Mouse (Mus musculus): ENCODE results near the gene Gm37240. TPM values are rescaled to one million over a fixed set of nuclear protein-coding genes. Genes with fewer than 3 reads are reported as not detected.

Gene Gm37240
- polyA plus RNA-seq, 1 experiment from 2014 or later, result 0.43 TPM

GRCm38 (mm10) chr3:84524952-84525351 is 1362.4 kb downstream of the Gm37240 start:
- no peak overlapping the region for H3K9ac ChIP-seq (ENCODE audit: low read length)
- H3K9me3 ChIP-seq (ENCODE audit: control insufficient read depth, low read length), result no peaks in the 10 kb centered on the region
- H3K27me3 ChIP-seq (ENCODE audit: control insufficient read depth, insufficient read depth, low read length), result no peaks in the 10 kb centered on the region
- WGBS, result 82% methylated on average over 1 of the region's 1 CpGs
- H3K27ac ChIP-seq (ENCODE audit: low read depth, low read length), result no peak overlapping the region
- H3K4me2 ChIP-seq (ENCODE audit: low read depth, low read length, severe bottlenecking), result no peak overlapping the region
- H3K4me1 ChIP-seq (replicated peaks; ENCODE audit: control insufficient read depth, insufficient read depth, low read length), result no peaks in the 10 kb centered on the region
- H3K36me3 ChIP-seq (ENCODE audit: control insufficient read depth, insufficient read depth, low read length), result no peaks in the 10 kb centered on the region
- no peak for ATAC-seq (replicated peaks; ENCODE audit: low FRiP score)
- H3K4me3 ChIP-seq (ENCODE audit: low read depth, low read length), result no peak overlapping the region
- no peak for DNase-seq (ENCODE audit: low spot score)

DNA sequence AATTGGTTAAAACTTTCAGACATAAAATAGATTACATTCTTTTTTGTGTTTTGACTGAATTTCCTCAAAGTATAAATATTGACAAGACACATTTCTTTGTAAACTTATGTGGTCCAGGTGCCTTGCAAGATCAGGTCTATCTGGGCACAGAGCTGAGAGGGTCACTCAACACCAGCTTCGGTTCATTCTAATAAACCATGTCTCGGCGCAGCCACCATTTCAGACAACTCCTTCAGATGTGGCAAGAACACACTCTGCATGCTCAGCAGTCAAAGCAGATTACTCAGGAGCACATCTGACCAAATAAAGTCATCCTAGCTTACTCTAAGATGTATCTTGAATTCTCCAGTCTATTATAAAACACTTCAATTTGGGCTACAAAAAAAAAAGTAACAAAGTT is 1371.2 kb downstream of the Gm37240 start:
- H3K4me3 ChIP-seq (ENCODE audit: low read depth, low read length), result no peak overlapping the region
- WGBS, result 93% methylated on average over 3 of the region's 3 CpGs
- no peaks in the 10 kb centered on the region for H3K4me1 ChIP-seq (replicated peaks; ENCODE audit: control insufficient read depth, insufficient read depth, low read length)
- H3K27me3 ChIP-seq (ENCODE audit: control insufficient read depth, insufficient read depth, low read length), result no peaks in the 10 kb centered on the region
- ATAC-seq (replicated peaks; ENCODE audit: low FRiP score), result no peak
- no peak for DNase-seq (ENCODE audit: low spot score)
- H3K4me2 ChIP-seq (ENCODE audit: low read depth, low read length, severe bottlenecking), result no peak overlapping the region
- no peaks in the 10 kb centered on the region for H3K9me3 ChIP-seq (ENCODE audit: control insufficient read depth, low read length)
- H3K27ac ChIP-seq (ENCODE audit: low read depth, low read length), result no peak overlapping the region
- H3K36me3 ChIP-seq (ENCODE audit: control insufficient read depth, insufficient read depth, low read length), result no peaks in the 10 kb centered on the region
- no peak overlapping the region for H3K9ac ChIP-seq (ENCODE audit: low read length)

DNA sequence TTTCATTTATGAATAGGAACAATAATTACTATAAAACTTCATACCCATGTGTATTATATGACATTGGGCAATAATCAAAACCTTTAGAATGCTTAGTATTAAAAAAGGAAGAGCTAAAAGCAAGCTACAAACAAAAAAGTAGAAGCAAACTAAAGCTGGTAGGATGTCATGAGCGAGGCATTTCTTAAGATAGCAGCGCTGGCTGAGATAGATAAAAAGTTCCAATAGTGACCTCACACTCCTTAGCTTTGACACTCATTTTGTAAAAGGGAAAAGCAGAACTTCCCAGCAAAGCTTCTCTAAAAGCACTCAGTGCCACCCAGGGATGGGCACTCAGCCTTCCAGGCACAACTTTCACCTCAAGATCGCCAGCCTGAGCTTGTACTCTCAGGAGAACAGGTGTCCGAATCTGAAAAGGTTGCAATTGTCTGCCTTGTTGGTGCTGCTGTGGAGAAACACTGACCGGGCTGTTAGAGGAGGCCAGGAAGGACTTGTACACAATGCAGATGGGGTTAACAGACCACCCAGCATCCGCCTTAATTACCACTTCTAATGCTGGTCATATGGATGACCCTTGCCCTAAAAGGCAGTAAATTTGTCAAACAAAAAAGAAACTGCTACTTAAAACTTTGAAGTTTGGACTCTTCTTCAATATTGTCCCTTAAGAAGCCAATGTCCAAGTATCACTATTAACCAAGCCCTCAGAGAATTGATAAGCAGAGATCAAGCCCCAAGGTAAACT is 1374.4 kb downstream of the Gm37240 start:
- WGBS, result 56% methylated on average over 6 of the region's 6 CpGs
- Histone ChIP-seq H3K9me3 (ENCODE audit: control insufficient read depth, low read length) (no peaks in the 10 kb centered on the region), H3K27ac (ENCODE audit: low read depth, low read length) (no peak overlapping the region), H3K4me3 (ENCODE audit: low read depth, low read length) (no peak overlapping the region), H3K4me2 (ENCODE audit: low read depth, low read length, severe bottlenecking) (no peak overlapping the region), H3K36me3 (ENCODE audit: control insufficient read depth, insufficient read depth, low read length) (no peaks in the 10 kb centered on the region), H3K9ac (ENCODE audit: low read length) (no peak overlapping the region), H3K4me1 (replicated peaks; ENCODE audit: control insufficient read depth, insufficient read depth, low read length) (no peaks in the 10 kb centered on the region), H3K27me3 (ENCODE audit: control insufficient read depth, insufficient read depth, low read length) (no peaks in the 10 kb centered on the region)
- no peak for DNase-seq (ENCODE audit: low spot score)
- ATAC-seq (replicated peaks; ENCODE audit: low FRiP score), result no peak

GRCm38 (mm10) chr3:84505193-84505592 is 1382.1 kb downstream of the Gm37240 start:
- Histone ChIP-seq H3K4me3 (ENCODE audit: low read depth, low read length) (no peak overlapping the region), H3K9ac (ENCODE audit: low read length) (no peak overlapping the region), H3K27me3 (ENCODE audit: control insufficient read depth, insufficient read depth, low read length) (no peaks in the 10 kb centered on the region), H3K27ac (ENCODE audit: low read depth, low read length) (no peak overlapping the region), H3K36me3 (ENCODE audit: control insufficient read depth, insufficient read depth, low read length) (no peaks in the 10 kb centered on the region), H3K4me1 (replicated peaks; ENCODE audit: control insufficient read depth, insufficient read depth, low read length) (no peaks in the 10 kb centered on the region), H3K4me2 (ENCODE audit: low read depth, low read length, severe bottlenecking) (no peak overlapping the region), H3K9me3 (ENCODE audit: control insufficient read depth, low read length) (no peaks in the 10 kb centered on the region)
- 86% methylated on average over 4 of the region's 4 CpGs for WGBS
- DNase-seq (ENCODE audit: low spot score), result no peak
- no peak for ATAC-seq (replicated peaks; ENCODE audit: low FRiP score)

GRCm38 (mm10) chr3:84504291-84504690 is 1383.0 kb downstream of the Gm37240 start:
- no peaks in the 10 kb centered on the region for H3K4me1 ChIP-seq (replicated peaks; ENCODE audit: control insufficient read depth, insufficient read depth, low read length)
- H3K4me3 ChIP-seq (ENCODE audit: low read depth, low read length), result no peak overlapping the region
- H3K27ac ChIP-seq (ENCODE audit: low read depth, low read length), result no peak overlapping the region
- ATAC-seq (replicated peaks; ENCODE audit: low FRiP score), result no peak
- H3K4me2 ChIP-seq (ENCODE audit: low read depth, low read length, severe bottlenecking), result no peak overlapping the region
- no peaks in the 10 kb centered on the region for H3K9me3 ChIP-seq (ENCODE audit: control insufficient read depth, low read length)
- H3K27me3 ChIP-seq (ENCODE audit: control insufficient read depth, insufficient read depth, low read length), result no peaks in the 10 kb centered on the region
- DNase-seq (ENCODE audit: low spot score), result no peak
- H3K36me3 ChIP-seq (ENCODE audit: control insufficient read depth, insufficient read depth, low read length), result no peaks in the 10 kb centered on the region
- WGBS, result 90% methylated on average over 8 of the region's 8 CpGs
- no peak overlapping the region for H3K9ac ChIP-seq (ENCODE audit: low read length)

GRCm38 (mm10) chr3:84502101-84502500 is 1385.2 kb downstream of the Gm37240 start:
- Histone ChIP-seq H3K4me3 (ENCODE audit: low read depth, low read length) (no peak overlapping the region), H3K27ac (ENCODE audit: low read depth, low read length) (no peak overlapping the region), H3K4me2 (ENCODE audit: low read depth, low read length, severe bottlenecking) (no peak overlapping the region), H3K9me3 (ENCODE audit: control insufficient read depth, low read length) (no peaks in the 10 kb centered on the region), H3K36me3 (ENCODE audit: control insufficient read depth, insufficient read depth, low read length) (no peaks in the 10 kb centered on the region), H3K27me3 (ENCODE audit: control insufficient read depth, insufficient read depth, low read length) (no peaks in the 10 kb centered on the region), H3K4me1 (replicated peaks; ENCODE audit: control insufficient read depth, insufficient read depth, low read length) (no peaks in the 10 kb centered on the region), H3K9ac (ENCODE audit: low read length) (no peak overlapping the region)
- WGBS, result 74% methylated on average over 2 of the region's 2 CpGs
- ATAC-seq (replicated peaks; ENCODE audit: low FRiP score) (no peak), DNase-seq (ENCODE audit: low spot score) (no peak)

- Histone ChIP-seq H3K27me3 (ENCODE audit: control insufficient read depth, insufficient read depth, low read length) (no peaks in the 10 kb centered on the region), H3K36me3 (ENCODE audit: control insufficient read depth, insufficient read depth, low read length) (no peaks in the 10 kb centered on the region), H3K4me3 (ENCODE audit: low read depth, low read length) (no peak overlapping the region), H3K4me2 (ENCODE audit: low read depth, low read length, severe bottlenecking) (no peak overlapping the region), H3K4me1 (replicated peaks; ENCODE audit: control insufficient read depth, insufficient read depth, low read length) (no peaks in the 10 kb centered on the region), H3K27ac (ENCODE audit: low read depth, low read length) (no peak overlapping the region), H3K9me3 (ENCODE audit: control insufficient read depth, low read length) (no peaks in the 10 kb centered on the region), H3K9ac (ENCODE audit: low read length) (no peak overlapping the region)
- ATAC-seq (replicated peaks; ENCODE audit: low FRiP score) (no peak), DNase-seq (ENCODE audit: low spot score) (no peak)
- 76% methylated on average over 10 of the region's 10 CpGs for WGBS
These were observed 1386.8 kb downstream of the Gm37240 start for GRCm38 (mm10) chr3:84500491-84500890.

- Histone ChIP-seq H3K4me1 (replicated peaks; ENCODE audit: control insufficient read depth, insufficient read depth, low read length) (no peaks in the 10 kb centered on the region), H3K27ac (ENCODE audit: low read depth, low read length) (no peak overlapping the region), H3K9ac (ENCODE audit: low read length) (no peak overlapping the region), H3K27me3 (ENCODE audit: control insufficient read depth, insufficient read depth, low read length) (no peaks in the 10 kb centered on the region), H3K9me3 (ENCODE audit: control insufficient read depth, low read length) (no peaks in the 10 kb centered on the region), H3K4me3 (ENCODE audit: low read depth, low read length) (no peak overlapping the region), H3K36me3 (ENCODE audit: control insufficient read depth, insufficient read depth, low read length) (no peaks in the 10 kb centered on the region), H3K4me2 (ENCODE audit: low read depth, low read length, severe bottlenecking) (no peak overlapping the region)
- ATAC-seq (replicated peaks; ENCODE audit: low FRiP score) (no peak), DNase-seq (ENCODE audit: low spot score) (no peak)
- 83% methylated on average over 11 of the region's 11 CpGs for WGBS
These were observed 1389.6 kb downstream of the Gm37240 start for GRCm38 (mm10) chr3:84497718-84498117.

GRCm38 (mm10) chr3:84492657-84493056 is 1394.7 kb downstream of the Gm37240 start:
- WGBS, result 96% methylated on average over 8 of the region's 8 CpGs
- Histone ChIP-seq H3K9me3 (ENCODE audit: control insufficient read depth, low read length) (no peaks in the 10 kb centered on the region), H3K9ac (ENCODE audit: low read length) (no peak overlapping the region)

More at GRCm38 (mm10) chr3:84492657-84493056, 1394.7 kb downstream of the Gm37240 start:
- Histone ChIP-seq H3K27ac (ENCODE audit: low read depth, low read length) (no peak overlapping the region), H3K27me3 (ENCODE audit: control insufficient read depth, insufficient read depth, low read length) (no peaks in the 10 kb centered on the region), H3K4me3 (ENCODE audit: low read depth, low read length) (no peak overlapping the region), H3K4me2 (ENCODE audit: low read depth, low read length, severe bottlenecking) (no peak overlapping the region), H3K4me1 (replicated peaks; ENCODE audit: control insufficient read depth, insufficient read depth, low read length) (no peaks in the 10 kb centered on the region), H3K36me3 (ENCODE audit: control insufficient read depth, insufficient read depth, low read length) (no peaks in the 10 kb centered on the region)
- ATAC-seq (replicated peaks; ENCODE audit: low FRiP score), result no peak
- DNase-seq (ENCODE audit: low spot score), result no peak

Data from forebrain, embryonic 11.5 days (tissue).